Mouse (Mus musculus) midbrain, postnatal 0 days (tissue): ENCODE data around the gene Tap1. TPM values are rescaled to one million over a fixed set of nuclear protein-coding genes. Genes with fewer than 3 reads are reported as not detected.
"Not testable (repeated sequence)": the region's sequence is repeated elsewhere in the genome, so short reads cannot be mapped to it uniquely, and the experiment has no call there.

Experiments used
- ATAC-seq: fragments of 200-750 bp; cut with Nextera tagmentation; 2 replicates; pipeline ENCODE4 v1.8.0; 2017; ENCODE audit warnings: moderate number of reproducible peaks, mild to moderate bottlenecking, moderate TSS enrichment, moderate library complexity; ENCODE audit not compliant: low FRiP score
- DNase-seq: peaks from one replicate; pipeline ENCODE4 v3.0.0-alpha.2; 2015; ENCODE audit warnings: low spot score
- H3K27ac ChIP-seq: fragments of 300-500 bp; sonication (generic); 2 replicates; pipeline ENCODE4 v1.5.1; 2014; ENCODE audit warnings: low read depth, mild to moderate bottlenecking, low read length, mixed read lengths
- H3K27me3 ChIP-seq: fragments of 300-500 bp; sonication (generic); 2 replicates; pipeline ENCODE4 v1.6.1; 2014; ENCODE audit warnings: low read length, control low read depth, mixed read lengths; ENCODE audit not compliant: insufficient read depth
- H3K36me3 ChIP-seq: fragments of 300-500 bp; sonication (generic); 2 replicates; pipeline ENCODE4 v1.6.1; 2014; ENCODE audit warnings: low read length, control low read depth, mixed read lengths; ENCODE audit not compliant: insufficient read depth
- H3K4me1 ChIP-seq: fragments of 300-500 bp; sonication (generic); 2 replicates; pipeline ENCODE4 v1.6.1; 2014; ENCODE audit warnings: mild to moderate bottlenecking, control low read depth, antibody characterized with exemption, low read length, mixed read lengths; ENCODE audit not compliant: insufficient read depth
- H3K4me2 ChIP-seq: fragments of 300-500 bp; sonication (generic); 2 replicates; pipeline ENCODE4 v1.6.1; 2014; ENCODE audit warnings: low read depth, mild to moderate bottlenecking, low read length, mixed read lengths; ENCODE audit not compliant: poor library complexity, severe bottlenecking
- H3K4me3 ChIP-seq: fragments of 300-500 bp; sonication (generic); 2 replicates; pipeline ENCODE4 v1.5.1; 2014; ENCODE audit warnings: low read depth, mild to moderate bottlenecking, low read length, moderate library complexity
- H3K9ac ChIP-seq: fragments of 300-500 bp; sonication (generic); replicated peaks from 2 replicates; pipeline ENCODE4 v1.6.1; 2014; ENCODE audit warnings: mild to moderate bottlenecking, low read length, moderate library complexity, mixed read lengths; ENCODE audit not compliant: poor library complexity, severe bottlenecking
- H3K9me3 ChIP-seq: fragments of 300-500 bp; sonication (generic); 2 replicates; pipeline ENCODE4 v1.6.1; 2016; ENCODE audit warnings: low read length, control low read depth
- CTCF ChIP-seq: IDR thresholded peaks from 2 replicates; pipeline ENCODE4 v1.5.1; 2016; ENCODE audit warnings: antibody characterized with exemption, mild to moderate bottlenecking
- WGBS: fragments of 180-500 bp; shearing (Covaris S2); extraction: QIAGEN DNeasy Blood & Tissue Kit; methylation state at CpG from one replicate; pipeline ENCODE4 v1.1.7; 2014; 5-methylcytosine and 5-hydroxymethylcytosine counted together
- polyA plus RNA-seq: library from polyadenylated mRNA; unstranded; fragments of >200 nt; fragmentation: Nextera tagmentation; extraction: Ambion mirVana; gene quantifications from 2 replicates; pipeline ENCODE4 v1.2.1, GENCODE M21; 2015
- total RNA-seq: library from RNA; depleted of rRNA; stranded (reverse); fragments of >200 nt; gene quantifications from 2 replicates; pipeline ENCODE4 v1.2.3, GENCODE M21; 2014

Tap1 gene
- total and polyA plus RNA-seq, 2 experiments from 2014 or later, result 7.1 to 7.7 TPM

DNA sequence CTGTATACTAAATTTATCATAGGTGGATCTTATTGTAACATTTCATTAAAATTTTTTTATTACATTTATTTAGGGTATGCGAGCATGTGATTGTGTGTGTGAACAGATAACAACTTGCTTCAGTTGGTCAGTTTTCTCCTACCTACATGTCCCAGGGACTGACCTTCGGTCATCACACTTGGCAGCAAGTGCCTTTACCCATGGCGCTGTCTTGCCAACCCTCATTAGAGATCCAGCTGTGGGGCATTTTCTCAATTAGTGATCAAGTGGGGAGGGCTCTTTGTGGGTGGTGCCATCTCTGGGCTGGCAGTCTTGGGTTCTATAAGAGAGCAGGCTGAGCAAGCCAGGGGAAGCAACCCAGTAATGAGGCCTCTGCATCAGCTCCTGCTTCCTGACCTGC is 37.5 kb downstream of the Tap1 start:
- Histone ChIP-seq H3K4me3 (no peak overlapping the region), H3K27ac (no peak overlapping the region), H3K36me3 (no peaks in the 10 kb centered on the region), H3K27me3 (no peaks in the 10 kb centered on the region), H3K9me3 (no peaks in the 10 kb centered on the region), H3K4me2 (no peak overlapping the region), H3K4me1 (no peaks in the 10 kb centered on the region), H3K9ac (no peak overlapping the region)
- ATAC-seq, result no peak
- DNase-seq, result no peak
- no peak for TF ChIP-seq CTCF
- 97% methylated on average over 3 of the region's 3 CpGs for WGBS

DNA sequence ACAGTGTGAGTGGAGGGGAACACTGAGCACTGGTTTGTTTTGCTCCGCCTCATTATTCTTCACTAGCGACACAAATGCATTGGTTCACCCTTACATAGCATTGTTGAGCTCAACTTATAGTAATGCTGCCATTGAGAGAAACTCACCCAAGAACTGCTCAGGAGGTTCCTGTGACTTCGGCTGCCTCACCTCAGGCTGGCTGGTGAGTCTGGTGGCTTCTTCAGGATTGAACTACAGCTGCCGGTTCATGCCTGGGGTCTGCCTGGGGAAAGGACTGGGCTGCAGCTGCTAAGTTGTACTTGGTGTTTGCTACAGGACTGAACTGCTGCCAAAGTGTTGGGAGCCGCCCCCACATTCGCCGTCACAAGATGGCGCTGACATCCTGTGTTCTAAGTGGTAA is 38.1 kb downstream of the Tap1 start:
- Histone ChIP-seq H3K4me2 (no peak overlapping the region), H3K36me3 (no peaks in the 10 kb centered on the region), H3K4me3 (no peak overlapping the region), H3K9ac (no peak overlapping the region), H3K4me1 (no peaks in the 10 kb centered on the region), H3K27me3 (no peaks in the 10 kb centered on the region), H3K27ac (no peak overlapping the region), H3K9me3 (no peaks in the 10 kb centered on the region)
- ATAC-seq, result no peak
- DNase-seq, result no peak
- TF ChIP-seq CTCF, result no peak
- 97% methylated on average over 8 of the region's 8 CpGs for WGBS

DNA sequence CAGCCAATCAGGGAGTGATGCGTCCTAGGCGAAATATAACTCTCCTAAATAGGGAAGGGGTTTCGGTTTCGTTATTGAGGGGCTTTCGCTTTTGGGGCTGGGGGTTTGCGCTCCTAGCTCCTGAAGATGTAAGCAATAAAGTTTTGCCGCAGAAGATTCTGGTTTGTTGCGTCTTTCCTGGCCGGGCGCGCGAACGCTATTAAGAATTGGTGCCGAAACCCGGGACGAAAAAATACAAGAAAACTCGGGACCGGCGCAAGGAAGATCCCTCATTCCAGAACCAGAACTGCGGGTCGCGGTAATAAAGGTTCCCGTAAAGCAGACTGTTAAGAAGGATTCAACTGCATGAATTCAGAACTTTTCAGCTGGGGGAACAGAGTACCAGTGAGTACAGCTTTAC is 38.6 kb downstream of the Tap1 start:
- WGBS, result 98% methylated on average over 13 of the region's 23 CpGs
- not testable (repeated sequence) for DNase-seq, H3K36me3 ChIP-seq, H3K4me1 ChIP-seq, H3K4me3 ChIP-seq, H3K27me3 ChIP-seq, H3K9ac ChIP-seq, ATAC-seq, H3K9me3 ChIP-seq, H3K4me2 ChIP-seq, H3K27ac ChIP-seq

DNA sequence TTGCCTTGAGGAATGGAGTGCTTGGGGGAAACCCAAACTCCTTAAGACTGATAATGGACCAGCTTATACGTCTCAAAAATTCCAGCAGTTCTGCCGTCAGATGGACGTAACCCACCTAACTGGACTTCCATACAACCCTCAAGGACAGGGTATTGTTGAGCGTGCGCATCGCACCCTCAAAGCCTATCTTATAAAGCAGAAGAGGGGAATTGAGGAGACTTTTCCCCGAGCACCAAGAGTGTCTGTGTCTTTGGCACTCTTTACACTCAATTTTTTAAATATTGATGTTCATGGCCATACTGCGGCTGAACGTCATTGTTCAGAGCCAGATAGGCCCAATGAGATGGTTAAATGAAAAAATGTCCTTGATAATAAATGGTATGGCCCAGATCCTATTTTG is 43.6 kb downstream of the Tap1 start:
- not testable (repeated sequence) for H3K4me2 ChIP-seq, DNase-seq, ATAC-seq

DNA sequence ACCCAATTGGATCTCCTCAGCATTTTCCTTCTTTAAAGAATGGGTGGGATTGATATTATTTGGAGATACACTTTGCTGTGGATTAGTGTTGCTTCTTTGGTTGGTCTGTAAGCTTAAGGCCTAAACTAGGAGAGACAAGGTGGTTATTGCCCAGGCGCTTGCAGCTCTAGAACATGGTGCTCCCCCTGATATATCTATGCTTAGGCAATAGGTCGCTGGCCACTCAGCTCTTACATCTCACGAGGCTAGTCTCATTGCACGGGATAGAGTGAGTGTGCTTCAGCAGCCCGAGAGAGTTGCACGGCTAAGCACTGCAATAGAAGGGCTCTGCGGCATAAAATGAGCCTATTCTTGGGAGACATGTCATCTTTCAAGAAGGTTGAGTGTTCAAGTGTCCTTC is 44.7 kb downstream of the Tap1 start:
- not testable (repeated sequence) for H3K27me3 ChIP-seq, H3K4me1 ChIP-seq, ATAC-seq, H3K4me2 ChIP-seq, H3K9me3 ChIP-seq, H3K4me3 ChIP-seq, H3K27ac ChIP-seq, H3K9ac ChIP-seq, DNase-seq, H3K36me3 ChIP-seq
- WGBS, result 81% methylated on average over 5 of the region's 7 CpGs

More for the DNA sequence above, 43.6 kb downstream of the Tap1 start:
- not testable (repeated sequence) for H3K27me3 ChIP-seq, H3K27ac ChIP-seq, H3K9ac ChIP-seq, H3K36me3 ChIP-seq, H3K9me3 ChIP-seq, H3K4me1 ChIP-seq, H3K4me3 ChIP-seq
- WGBS, result 98% methylated on average over 5 of the region's 9 CpGs

DNA sequence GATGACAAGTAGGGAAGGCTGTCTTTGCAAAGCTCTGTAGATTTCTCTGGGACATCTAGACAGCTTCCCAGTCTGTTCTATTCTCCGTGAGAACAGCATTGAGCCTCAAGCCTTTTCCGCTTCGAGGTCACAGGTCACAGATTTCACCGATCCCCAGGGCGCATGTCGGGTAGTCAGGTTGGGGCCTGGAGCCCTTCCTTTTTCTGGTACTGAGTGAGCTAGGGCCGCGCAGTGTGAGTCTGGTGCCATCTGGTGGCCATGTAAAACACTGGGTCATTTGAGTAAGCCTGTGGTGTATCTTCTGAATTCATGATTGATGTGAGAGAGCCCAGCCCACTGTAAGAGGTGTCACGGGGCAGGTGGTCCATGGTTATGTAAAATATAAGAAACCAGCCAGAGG is 47.6 kb downstream of the Tap1 start:
- no peaks in the 10 kb centered on the region for H3K4me1 ChIP-seq
- H3K27ac ChIP-seq, result no peak overlapping the region
- H3K4me2 ChIP-seq, result no peak overlapping the region
- H3K9ac ChIP-seq, result no peak overlapping the region
- DNase-seq (peak; percentile 60), ATAC-seq (0 out of 2 replicates have a peak, but pooled peaks have one; percentile 52)
- no peaks in the 10 kb centered on the region for H3K27me3 ChIP-seq
- H3K9me3 ChIP-seq, result no peaks in the 10 kb centered on the region
- peak; percentile 86 for TF ChIP-seq CTCF
- WGBS, result 38% methylated on average over 9 of the region's 9 CpGs
- no peaks in the 10 kb centered on the region for H3K36me3 ChIP-seq
- no peak overlapping the region for H3K4me3 ChIP-seq

DNA sequence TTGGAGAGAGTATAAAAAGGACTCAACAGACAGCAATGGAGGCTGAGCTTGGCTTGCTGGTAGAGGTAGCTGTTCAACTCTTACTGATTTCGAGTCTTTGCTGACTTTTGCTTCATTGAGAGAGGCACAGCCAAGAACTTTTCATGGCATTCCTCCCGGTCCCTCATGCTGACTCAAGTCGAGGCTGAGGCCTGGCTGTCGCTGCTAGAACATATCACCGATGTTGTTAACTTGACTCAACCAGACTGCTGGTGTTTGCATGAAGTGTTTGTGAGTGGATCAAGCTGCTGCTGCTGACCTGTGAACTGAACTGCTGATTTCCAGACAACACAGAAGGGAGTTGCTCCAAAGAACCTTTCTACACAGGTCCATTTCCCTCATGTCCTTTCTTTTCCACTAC is 49.3 kb downstream of the Tap1 start:
- H3K4me1 ChIP-seq, result no peaks in the 10 kb centered on the region
- TF ChIP-seq CTCF, result no peak
- H3K9me3 ChIP-seq, result peaks cover 4% of the 10 kb centered on the region; the same call in 1 of the 2 replicates
- no peak overlapping the region for H3K4me2 ChIP-seq
- DNase-seq (no peak), ATAC-seq (no peak)
- H3K36me3 ChIP-seq, result no peaks in the 10 kb centered on the region
- 86% methylated on average over 5 of the region's 5 CpGs for WGBS
- no peak overlapping the region for H3K4me3 ChIP-seq
- H3K27me3 ChIP-seq, result no peaks in the 10 kb centered on the region
- H3K9ac ChIP-seq, result no peak overlapping the region
- no peak overlapping the region for H3K27ac ChIP-seq
